Mouse (Mus musculus) megakaryocyte-erythroid progenitor cell, adult 5-6 weeks (primary cell): ENCODE measurements around the gene Fahd2a. TPM values are rescaled to one million over a fixed set of nuclear protein-coding genes. Genes with fewer than 3 reads are reported as not detected.

ENCODE experiments used
- ATAC-seq: replicated peaks from 2 replicates; pipeline ENCODE4 v1.8.0; 2016; ENCODE audit warnings: mild to moderate bottlenecking, inconsistent platforms; ENCODE audit not compliant: severe bottlenecking, poor library complexity, low FRiP score, low TSS enrichment
- total RNA-seq, 2 experiments: library from RNA; stranded (forward) in 1 of 2; stranded (reverse) in 1 of 2; fragments of 200-1000, 215-1000 nt in 1 of 2; fragments of >200 nt in 1 of 2; fragmentation: Nextera tagmentation in 1 of 2; gene quantifications; 2 replicates each; pipeline ENCODE4 v1.2.3; 2014 to 2017

Fahd2a gene
- total RNA-seq, 2 experiments from 2014 or later = 1.8 to 18.9 TPM

DNA sequence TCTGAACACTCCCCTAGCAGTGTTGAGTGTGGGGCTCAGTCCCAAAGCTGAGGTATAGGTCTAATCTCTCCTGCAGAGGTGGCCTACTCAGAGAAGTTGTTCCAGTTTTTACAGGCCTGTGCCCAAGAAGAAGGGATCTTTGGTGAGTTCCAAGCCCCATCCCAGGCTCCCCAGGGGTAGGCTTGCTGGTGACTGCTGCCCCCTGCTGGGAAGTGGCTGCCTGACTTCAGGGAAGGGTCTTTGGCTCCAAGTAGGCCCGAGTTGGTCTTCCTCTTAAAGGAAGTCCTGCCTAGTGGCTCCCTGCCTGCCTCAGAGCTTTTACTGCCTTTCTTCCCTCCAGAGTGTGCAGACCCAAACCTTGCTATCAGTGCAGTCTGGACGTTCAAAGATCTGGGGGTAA is 9.2 kb downstream of the Fahd2a start:
- 0 out of 2 replicates have a peak, but pooled peaks have one; percentile 34 for ATAC-seq

DNA sequence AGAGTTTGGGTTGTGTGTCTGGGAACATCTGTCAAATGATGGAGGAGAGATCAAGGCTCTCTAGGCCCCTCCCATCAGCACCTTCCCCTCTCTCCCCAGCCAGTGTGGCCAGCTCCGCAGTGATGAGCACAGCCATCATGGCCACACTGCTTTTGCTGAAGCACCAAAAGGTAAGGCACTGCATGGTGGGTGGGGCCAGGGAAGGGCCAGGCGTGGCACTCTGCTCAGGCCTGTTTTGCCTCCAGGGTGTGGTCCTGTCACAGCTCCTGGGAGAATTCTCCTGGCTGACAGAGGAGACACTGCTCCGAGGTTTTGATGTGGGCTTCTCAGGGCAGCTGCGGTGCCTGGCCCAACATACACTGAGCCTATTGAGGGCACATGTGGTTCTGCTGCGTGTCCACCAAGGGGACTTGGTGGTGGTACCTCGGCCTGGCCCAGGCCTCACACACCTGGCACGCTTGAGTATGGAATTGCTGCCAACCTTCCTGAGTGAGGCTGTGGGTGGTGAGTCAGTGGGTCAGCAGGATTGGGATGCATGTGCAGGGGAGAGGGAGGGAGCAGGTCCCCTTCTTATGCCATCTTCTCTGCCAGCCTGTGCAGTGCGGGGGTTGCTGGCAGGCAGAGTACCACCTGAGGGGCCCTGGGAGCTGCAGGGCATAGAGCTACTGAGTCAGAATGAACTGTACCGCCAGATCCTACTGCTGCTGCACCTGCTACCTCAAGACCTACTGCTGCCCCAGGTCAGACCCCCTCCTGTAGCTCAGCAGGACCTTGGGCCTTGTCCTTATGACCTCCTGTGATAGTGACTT is 10.7 kb downstream of the Fahd2a start:
- ATAC-seq = no peak

DNA sequence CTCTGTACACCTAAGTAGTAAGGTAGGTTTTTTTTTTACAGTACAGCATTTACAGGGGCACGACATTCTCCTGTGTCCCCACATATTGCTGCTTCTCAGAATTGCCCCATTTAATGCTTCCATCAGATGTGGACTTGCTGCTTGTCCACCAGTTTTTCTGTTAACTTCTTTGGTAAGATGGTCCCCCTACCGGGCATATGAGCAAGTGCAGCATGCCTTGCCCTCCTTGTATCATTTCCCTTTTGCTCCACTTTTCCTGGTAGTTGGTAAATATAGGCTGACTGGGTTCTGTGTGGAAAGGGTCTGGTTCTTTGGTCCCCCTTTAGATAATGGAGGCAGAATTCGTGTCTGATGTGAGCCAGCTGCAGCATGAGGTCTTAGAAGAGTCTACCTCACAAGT is 14.1 kb downstream of the Fahd2a start:
- peak; percentile 69 for ATAC-seq

DNA sequence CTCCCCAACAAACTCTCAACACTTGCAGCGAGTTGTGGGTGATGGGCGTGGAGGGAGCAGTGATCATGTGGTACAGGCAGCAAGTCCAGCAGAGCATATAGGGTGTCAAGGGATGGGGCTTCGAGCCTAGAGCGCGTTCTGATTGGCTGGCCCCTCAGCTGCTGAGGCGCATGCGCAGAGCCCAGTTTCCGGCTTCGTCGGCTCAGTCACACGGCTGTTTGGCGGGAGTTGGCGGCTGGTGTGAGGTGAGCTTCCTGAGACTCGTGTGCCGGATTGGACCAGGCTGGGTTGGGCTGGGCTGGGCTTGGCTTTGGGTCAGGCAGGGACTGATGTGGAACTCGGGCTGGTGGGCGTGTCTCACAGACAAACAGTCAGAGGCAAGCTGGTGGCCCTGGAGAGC is 19.4 kb downstream of the Fahd2a start, which contains the start of gene Gpat2:
Gene Gpat2, plus strand, starts transcription at position 223 of the 400 bp plus-strand sequence.
- no peak for ATAC-seq

DNA sequence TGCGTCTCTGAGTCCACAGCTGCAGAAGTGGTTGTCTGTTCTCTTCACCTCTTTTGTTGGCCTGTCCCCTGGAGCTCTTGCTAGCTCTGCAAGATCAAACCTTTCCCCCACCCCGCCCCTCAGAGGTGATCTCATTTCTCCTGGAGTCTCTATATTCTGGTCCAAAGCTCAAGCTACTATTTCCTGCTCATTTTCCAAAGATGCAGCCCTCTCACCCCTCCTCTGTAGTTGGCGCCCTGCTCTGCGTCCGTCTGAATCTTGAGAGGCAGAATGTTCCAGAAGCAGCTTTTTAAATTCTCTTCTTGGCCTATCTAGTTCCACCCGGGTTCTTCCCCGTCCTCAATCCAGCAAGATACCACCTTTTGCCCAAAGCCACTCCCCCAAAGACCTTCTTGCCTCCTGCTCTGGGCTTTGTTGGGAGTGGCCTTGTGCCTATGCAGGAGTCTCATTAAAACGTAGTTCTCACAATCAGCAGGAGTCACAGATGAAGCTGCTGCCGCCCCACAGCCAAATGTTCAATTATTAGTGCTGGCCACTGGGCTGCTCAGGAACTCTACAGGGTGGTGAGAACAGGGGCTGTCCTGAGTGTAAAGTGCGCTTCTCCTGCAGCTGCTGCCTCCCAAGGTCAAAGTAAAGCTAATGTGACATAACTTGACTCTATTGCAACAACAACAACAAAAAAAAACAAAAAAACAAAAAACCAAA is 25.9 kb downstream of the Fahd2a start:
- ATAC-seq = no peak

DNA sequence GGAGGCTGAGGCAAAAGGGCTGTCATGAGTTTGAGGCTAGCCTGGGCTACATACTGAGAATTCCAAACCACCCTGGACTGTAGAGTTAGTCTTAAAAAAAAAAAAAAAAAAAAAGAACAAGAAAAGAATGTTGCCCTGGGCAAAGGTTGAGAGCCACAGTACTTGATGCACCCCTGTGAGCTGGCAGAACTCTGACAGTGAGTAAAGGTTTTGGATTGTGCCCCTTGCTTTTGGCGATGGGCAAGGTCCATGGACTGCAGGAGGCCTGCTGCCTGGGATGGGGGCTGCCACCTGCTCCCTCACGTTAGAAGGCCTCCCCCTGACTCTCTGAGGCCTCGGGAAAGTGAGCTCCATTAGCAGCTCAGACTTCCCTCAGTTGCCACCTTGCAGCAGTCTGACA is 27.7 kb downstream of the Fahd2a start:
- ATAC-seq = no peak

DNA sequence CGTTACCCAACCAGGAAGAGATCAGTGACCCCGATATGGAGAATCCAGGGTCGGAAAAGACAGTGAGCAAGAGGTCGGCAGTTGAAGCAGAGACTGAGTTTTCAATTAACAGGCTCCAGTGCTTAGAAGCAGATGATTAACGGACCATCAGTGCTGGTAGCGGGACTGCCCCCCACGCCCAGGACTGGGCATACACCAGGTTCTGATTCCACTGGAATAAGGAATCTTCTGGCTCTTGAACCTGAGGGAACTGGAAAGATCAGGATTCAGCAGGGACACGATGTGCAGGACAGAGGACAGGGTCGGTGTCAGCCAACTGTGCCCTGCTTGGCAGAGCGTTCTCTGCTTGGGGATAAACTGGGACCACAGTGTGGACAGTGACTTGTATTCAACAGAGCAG is 28.6 kb downstream of the Fahd2a start:
- ATAC-seq = no peak

DNA sequence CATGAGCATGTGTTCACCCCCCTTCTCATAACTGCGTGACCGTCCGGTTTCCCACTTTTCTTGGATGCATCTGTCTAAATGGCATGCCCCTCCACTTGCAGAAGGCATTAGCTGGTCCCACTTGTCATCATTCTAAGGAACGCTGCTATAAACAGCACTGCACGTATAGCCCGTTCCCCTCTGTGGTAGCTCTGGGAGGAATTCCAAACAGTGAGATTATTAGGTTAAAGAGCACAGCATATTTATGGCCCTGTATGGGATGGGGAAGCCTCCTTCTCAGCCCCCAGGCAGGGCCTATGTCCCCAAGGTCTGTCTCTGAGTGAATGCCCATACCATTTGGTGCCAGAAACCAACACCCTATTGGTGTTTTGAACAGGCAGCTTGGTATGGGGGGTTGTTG is 33.2 kb downstream of the Fahd2a start:
- no peak for ATAC-seq

DNA sequence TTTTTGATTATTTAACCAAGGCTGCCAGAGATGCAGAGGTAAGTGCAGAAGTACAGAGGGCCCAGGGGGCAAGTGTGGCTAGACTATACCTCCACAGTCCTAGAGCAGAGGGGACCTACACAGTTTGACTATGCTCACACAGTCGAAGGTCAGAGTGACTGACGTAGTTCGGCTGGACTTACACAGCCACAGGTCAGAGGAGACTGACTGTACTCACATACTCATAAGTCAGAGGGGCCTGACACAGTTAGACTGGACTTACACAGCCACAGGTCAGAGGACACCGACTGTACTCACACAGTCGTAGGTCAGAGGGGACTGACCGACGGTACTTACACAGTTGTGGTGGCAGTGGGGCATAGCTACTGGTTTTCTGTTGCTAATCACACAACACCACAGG is 45.6 kb downstream of the Fahd2a start:
- ATAC-seq = no peak

DNA sequence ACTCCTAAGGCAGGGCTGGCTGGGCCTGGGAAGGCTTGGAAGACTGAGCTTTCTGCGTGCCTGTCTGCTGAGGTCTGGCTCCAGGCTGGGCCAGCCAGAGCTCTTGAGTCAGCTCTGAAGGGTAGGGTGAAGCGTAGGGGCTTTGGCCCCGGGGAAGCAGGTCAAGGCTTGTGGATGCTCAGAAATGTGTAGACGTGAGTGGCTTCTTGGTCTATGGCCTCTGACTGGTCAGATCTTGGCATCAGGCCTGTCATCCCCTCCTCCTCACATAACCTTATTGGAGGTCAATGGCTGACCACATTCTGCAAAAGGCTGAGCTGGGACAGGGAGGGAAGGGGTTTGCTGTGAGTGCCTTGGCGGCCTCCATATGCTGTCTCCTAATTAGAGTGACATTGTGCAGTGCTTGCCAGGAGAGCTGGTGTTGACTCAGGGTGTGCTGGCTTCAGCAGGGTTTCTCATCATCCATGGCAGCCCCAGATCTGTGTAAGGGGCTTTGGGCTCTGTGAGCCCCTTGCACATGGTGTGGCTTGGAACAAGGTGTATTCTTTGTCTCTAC is 49.7 kb downstream of the Fahd2a start:
- ATAC-seq = 0 out of 2 replicates have a peak, but pooled peaks have one; percentile 14

DNA sequence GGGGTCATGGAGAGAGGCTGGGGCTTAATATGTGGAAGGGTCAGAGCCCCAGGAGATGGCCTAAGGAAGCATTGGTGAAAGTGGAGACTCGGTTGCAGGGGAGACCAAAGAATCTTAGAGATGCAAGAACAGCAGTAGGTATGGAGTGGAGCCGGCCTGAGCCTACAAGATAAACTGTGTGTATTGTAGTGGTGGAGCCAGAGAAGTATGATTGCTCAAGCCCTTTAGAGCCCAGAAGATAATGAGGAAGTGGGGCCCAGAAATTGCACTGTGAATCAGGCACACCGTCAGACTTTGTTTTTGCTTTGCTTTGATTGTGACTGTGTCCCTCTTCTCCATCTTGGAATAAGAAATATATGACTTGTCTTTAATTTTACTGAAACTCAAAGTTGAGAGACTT is 53.0 kb downstream of the Fahd2a start:
- no peak for ATAC-seq

DNA sequence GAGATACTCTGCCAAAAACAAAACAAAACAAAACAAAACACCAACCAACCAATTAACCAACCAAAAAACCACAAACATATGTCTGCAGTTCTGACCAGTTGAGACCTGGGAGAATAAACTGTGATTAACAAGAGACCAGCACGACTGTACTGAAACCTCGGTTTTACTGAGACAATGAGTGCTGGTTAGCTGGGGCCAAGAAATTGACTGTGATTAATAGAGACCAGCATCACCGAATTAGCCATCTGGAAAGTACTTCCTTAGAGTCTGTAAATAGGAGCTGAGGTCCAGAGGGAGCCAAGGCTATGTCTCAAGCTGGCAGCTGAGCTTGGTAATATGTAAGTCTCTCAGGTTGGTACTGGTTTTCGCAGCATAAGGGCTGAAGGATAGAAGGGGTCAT is 53.5 kb downstream of the Fahd2a start:
- ATAC-seq = no peak

DNA sequence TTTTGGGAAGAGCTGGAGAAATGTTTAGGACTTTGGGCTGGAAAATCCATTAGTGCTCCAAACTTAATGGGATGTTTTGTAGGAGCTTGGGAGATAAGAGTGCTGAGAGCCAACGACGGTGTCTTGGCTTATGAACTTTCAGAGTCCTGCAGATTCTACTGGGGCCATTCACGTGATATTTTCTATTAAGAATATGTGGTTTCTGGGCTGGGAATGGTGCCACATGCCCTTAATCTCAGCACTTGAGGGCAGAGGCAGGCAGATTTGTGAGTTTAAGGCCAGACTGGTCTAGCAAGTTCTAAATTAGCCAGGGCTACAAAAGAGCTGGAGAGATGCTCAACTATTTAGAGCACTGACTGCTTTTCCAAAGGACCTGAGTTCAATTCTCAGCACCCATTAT is 54.0 kb downstream of the Fahd2a start:
- ATAC-seq = no peak

DNA sequence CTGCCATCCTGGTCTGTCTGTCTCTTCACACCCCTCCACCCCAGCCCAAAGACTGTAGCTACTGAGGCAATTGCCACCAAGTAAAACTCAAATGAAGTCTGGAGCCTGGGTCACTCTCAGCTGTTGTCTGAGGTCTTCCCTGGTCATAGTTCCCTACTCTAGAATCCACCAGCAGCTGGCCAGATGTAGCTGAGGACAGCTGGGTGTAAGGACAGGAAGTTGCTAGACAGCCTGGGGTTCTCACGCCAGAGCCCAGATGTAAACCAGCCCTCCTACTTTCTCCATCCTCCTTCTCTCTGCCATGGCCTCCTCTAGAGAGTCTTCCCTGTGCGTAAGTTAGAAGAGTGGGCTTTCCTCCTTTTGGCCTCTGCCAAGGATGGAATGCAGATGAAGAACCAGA is 56.8 kb downstream of the Fahd2a start:
- ATAC-seq = no peak

Other genes with a start within 250 kb of the Fahd2a start
- gene 1810024B03Rik, start 236.3 kb downstream of the Fahd2a start, total RNA-seq (2014; fragmentation: Nextera tagmentation) = 2.8 and 6.5 TPM in 2 replicates
- gene 1810024B03Rik, start 236.3 kb downstream of the Fahd2a start, total RNA-seq (2017) = 1.6 and 2.6 TPM in 2 replicates
- 99.4 and 122 TPM in 2 replicates for gene Snrnp200, start 236.2 kb downstream of the Fahd2a start, total RNA-seq (2014; fragmentation: Nextera tagmentation)
- 202 and 255 TPM in 2 replicates for gene Snrnp200, start 236.2 kb downstream of the Fahd2a start, total RNA-seq (2017)
- gene Ciao1, start 196.7 kb downstream of the Fahd2a start, total RNA-seq (2014; fragmentation: Nextera tagmentation) = 39.4 and 40.1 TPM in 2 replicates
- gene Ciao1, start 196.7 kb downstream of the Fahd2a start, total RNA-seq (2017) = 19.0 and 45.1 TPM in 2 replicates
- 17.5 and 26.0 TPM in 2 replicates for gene Tmem127, start 196.7 kb downstream of the Fahd2a start, total RNA-seq (2014; fragmentation: Nextera tagmentation)
- gene Tmem127, start 196.7 kb downstream of the Fahd2a start, total RNA-seq (2017) = 38.7 and 39.5 TPM in 2 replicates
- 97.7 and 109 TPM in 2 replicates for gene Stard7, start 174.3 kb downstream of the Fahd2a start, total RNA-seq (2014; fragmentation: Nextera tagmentation)
- gene Stard7, start 174.3 kb downstream of the Fahd2a start, total RNA-seq (2017) = 130 and 141 TPM in 2 replicates
- 18.4 and 29.2 TPM in 2 replicates for gene Dusp2, start 108.4 kb downstream of the Fahd2a start, total RNA-seq (2014; fragmentation: Nextera tagmentation)
- gene Dusp2, start 108.4 kb downstream of the Fahd2a start, total RNA-seq (2017) = 33.5 and 35.8 TPM in 2 replicates
- gene Astl, start 105.9 kb downstream of the Fahd2a start, total RNA-seq (2014; fragmentation: Nextera tagmentation) = 0.40 TPM in 1 of 2 replicates, not detected in the other
- not detected in 2 replicates for gene Astl, start 105.9 kb downstream of the Fahd2a start, total RNA-seq (2017)
- not detected in 2 replicates for gene Adra2b, start 81.4 kb downstream of the Fahd2a start, total RNA-seq (2014; fragmentation: Nextera tagmentation)
- gene Adra2b, start 81.4 kb downstream of the Fahd2a start, total RNA-seq (2017) = not detected in 2 replicates
- gene Gpat2, start 19.4 kb downstream of the Fahd2a start, total RNA-seq (2014; fragmentation: Nextera tagmentation) = not detected in 2 replicates
- not detected in 2 replicates for gene Gpat2, start 19.4 kb downstream of the Fahd2a start, total RNA-seq (2017)
- not detected in 2 replicates for gene Kcnip3, start 77.5 kb upstream of the Fahd2a start, total RNA-seq (2014; fragmentation: Nextera tagmentation)
- gene Kcnip3, start 77.5 kb upstream of the Fahd2a start, total RNA-seq (2017) = 0.15 TPM in 1 of 2 replicates, not detected in the other
- not detected in 2 replicates for gene Prom2, start 96.9 kb upstream of the Fahd2a start, total RNA-seq (2014; fragmentation: Nextera tagmentation)
- gene Prom2, start 96.9 kb upstream of the Fahd2a start, total RNA-seq (2017) = not detected in 2 replicates
- gene Zfp661, start 142.5 kb upstream of the Fahd2a start, total RNA-seq (2014; fragmentation: Nextera tagmentation) = 4.5 and 6.5 TPM in 2 replicates
- 4.5 and 6.2 TPM in 2 replicates for gene Zfp661, start 142.5 kb upstream of the Fahd2a start, total RNA-seq (2017)
- 74.2 and 98.4 TPM in 2 replicates for gene Mrps5, start 142.7 kb upstream of the Fahd2a start, total RNA-seq (2014; fragmentation: Nextera tagmentation)
- 164 and 215 TPM in 2 replicates for gene Mrps5, start 142.7 kb upstream of the Fahd2a start, total RNA-seq (2017)
- gene Mal, start 212.1 kb upstream of the Fahd2a start, total RNA-seq (2014; fragmentation: Nextera tagmentation) = not detected in 2 replicates
- not detected in 2 replicates for gene Mal, start 212.1 kb upstream of the Fahd2a start, total RNA-seq (2017)